Mouse (Mus musculus): ENCODE data around the gene Rpl23.

Rpl23 gene

DNA sequence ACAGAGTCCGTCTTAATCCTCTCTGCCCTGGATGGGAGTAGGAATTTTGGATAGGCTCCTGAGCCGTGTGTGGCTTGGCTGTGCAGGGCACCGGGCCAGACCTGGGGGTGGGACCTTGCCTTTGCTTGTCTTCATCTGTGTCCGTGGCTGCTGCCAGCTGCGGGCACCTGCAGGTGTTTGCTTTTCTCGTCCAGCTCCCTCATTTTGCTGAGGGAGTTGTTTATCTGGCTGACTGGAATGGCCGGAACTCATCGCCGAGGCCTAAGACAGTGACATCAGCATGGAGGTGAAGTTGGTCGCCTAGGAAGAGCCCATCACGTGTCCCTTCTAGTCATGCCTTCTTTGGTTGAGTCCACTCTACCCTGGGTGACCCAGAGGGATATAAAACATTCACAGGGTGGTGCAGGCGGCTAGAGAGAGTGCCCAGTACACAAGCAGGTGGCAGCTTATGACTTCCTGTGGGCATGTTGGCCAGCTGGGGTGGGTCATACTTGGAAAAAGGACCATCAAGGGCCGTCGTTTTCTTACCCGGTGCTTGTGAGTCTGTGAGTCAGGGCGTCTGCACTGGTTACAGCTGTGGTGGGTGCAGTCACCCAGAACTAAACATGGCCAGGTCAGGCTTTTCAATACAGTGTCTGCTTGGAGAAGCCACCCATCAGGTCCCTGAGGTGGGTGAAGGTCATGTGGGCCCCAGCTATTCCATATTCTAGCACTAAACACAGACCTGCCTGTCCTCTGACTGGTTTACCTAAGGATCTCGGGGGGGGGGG, 31.7 kb upstream of the Rpl23 start:
- no peak for DNase-seq (ENCODE audit: low spot score)

DNA sequence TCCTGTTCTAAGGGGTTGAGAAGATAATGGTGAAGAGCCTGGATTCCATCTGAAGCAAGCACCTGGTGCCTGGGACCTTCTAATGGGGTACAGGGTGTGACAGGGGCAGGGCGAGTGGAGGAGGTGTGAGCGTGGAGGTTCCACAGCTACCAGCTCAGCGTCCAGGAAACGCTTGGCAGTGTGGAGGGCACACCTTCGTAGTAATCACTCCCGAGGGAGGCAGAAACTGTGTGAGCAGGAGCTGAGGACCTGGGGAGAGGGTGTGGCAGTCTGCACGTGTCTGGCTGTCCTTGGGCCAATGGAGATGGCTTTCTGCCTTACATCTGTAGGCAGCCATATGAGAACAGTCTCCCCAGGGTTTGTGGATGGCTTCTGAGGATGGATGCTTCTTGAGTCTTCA, 30.8 kb upstream of the Rpl23 start:
- DNase-seq (ENCODE audit: low spot score) = no peak

DNA sequence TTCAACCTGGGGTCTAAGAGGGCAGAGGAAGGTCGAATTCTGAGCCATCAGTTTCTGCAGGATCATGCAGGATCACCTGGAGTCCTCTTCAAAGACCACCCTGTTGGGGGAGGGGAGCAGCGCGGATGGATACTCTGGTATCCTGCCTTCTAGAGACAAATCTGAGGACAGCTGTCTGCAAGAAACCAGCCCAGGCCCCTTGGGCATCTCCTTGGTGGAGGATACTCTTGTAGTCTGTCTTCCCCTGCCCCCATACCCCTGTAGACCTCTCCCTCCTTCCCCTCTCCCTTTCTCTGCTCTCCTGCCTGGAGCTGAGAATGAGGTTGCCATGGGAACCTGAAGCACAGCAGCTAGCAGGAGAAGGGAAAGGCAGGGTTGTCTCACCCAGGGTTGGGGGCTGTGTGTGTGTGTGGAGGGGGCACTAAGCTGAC, 30.3 kb upstream of the Rpl23 start:
- DNase-seq (ENCODE audit: low spot score) = no peak

DNA sequence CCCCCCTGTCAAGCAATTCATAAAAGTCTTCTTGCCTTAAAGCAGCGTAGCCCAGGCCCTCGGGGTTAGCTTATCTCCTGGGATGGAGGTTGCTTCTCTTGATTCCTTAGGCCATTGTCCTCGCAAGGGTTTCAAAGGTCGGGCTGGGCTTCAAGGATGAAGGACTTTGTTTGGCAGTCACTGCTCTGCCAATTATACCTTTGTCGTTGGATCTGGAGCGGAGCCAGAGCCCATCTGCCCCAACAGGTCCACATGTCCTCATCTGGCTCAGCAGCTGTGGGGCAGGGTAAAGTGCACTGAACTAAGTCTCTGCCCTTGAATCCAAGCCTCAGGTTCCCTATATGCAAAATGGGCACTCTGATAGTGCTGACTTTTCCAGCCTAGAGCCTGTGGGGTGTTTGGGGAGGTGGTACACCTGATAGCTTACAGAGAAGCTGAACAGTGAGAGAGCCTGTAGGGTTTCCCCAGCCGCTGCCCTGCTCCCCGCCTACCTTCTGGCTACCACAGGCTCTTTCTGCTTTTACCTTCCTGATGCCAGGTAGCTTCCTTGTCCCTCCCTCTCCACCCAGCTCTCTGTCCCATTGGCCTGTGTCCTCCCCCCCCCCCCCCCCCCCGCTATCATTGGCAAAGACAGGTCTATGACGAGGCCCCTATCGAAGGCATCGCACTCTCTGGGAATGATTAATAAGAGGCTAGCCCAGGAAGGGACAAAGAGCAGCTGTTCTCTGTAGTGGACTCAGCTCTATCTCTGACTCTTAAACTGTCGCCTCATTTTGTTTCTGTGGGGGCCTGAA, 29.5 kb upstream of the Rpl23 start:
- DNase-seq (ENCODE audit: low spot score) = no peak

DNA sequence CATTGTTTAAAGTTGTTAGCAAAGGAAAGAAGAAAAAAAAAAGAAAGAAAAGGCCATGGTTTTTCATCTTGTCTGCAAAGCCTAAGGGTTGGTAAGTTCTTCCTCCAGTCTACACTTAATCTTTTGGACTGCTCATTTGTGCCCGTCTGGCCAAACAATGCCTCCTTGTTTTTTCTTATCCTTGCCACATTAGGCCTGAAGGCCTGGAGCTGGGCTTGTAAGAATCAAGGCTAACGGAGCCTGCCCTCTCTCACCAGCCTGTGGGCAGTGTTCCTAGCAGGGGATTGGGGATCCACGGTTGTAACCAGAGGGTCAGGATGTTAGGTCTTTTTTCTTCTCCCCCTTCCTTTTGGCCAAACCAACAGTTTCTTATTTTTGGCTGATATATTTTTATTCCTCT, 28.7 kb upstream of the Rpl23 start:
- no peak for DNase-seq (ENCODE audit: low spot score)

DNA sequence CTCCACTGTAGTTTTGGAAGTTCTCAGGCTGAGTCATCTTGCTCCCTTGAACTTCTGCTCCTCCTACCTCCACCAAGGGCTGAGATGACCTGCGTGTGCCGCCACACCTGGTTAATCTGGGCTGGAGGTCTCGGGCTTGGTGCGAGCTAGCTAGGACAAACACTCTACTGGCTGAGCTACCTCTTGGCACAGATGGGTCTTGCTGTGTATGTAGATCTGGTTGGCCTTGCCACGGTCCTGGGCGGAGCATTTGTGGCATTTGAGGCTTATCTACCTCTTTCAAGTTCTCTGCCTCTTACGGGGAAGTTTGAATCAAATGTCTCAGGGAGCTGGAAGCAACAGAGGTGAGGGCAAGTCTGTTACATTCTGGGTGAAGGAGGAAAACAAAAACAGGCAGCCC, 28.1 kb upstream of the Rpl23 start:
- DNase-seq (ENCODE audit: low spot score) = no peak

DNA sequence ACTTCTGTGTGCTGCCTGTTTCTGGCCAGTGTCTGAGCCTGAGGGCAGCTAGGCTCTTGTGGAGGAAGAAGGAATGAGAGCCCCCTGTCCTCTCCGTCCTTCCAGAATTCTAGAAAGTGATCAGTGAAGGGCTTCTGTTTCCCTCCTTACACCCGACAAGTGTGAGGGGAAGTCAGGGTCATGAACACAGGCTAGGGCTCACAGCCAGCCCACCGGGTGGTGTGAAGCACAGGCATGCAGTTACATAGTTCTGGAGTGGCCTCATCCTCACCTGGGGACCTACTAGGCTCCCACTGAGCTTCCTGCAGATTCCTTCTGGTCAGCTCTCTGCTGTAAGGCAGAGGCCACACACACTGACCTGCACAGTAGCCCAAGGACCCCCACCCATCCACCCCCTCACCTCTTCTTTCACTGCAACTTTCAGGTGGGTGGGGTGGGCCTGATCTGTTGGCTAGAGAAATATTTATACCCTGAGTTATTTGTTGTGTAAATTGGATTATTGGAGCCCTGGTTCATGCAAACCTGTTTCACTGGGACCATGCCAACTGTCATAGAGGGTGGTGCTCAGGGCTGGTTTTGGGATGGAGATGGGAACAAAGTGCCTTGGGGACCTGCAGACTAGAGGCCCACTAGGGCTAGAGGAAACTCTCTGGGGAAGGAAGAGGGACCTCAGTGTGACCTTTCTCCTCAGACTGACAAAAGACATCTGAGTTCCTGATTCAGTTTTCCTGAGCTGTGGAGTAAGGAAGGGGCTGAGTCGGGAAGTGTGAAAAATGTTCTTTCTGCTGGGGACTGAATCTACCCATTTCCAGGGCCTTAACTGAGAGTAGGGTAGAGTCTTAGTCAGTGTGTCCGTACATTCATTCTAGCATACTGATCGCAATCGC, 27.2 kb upstream of the Rpl23 start:
- DNase-seq (ENCODE audit: low spot score) = no peak

DNA sequence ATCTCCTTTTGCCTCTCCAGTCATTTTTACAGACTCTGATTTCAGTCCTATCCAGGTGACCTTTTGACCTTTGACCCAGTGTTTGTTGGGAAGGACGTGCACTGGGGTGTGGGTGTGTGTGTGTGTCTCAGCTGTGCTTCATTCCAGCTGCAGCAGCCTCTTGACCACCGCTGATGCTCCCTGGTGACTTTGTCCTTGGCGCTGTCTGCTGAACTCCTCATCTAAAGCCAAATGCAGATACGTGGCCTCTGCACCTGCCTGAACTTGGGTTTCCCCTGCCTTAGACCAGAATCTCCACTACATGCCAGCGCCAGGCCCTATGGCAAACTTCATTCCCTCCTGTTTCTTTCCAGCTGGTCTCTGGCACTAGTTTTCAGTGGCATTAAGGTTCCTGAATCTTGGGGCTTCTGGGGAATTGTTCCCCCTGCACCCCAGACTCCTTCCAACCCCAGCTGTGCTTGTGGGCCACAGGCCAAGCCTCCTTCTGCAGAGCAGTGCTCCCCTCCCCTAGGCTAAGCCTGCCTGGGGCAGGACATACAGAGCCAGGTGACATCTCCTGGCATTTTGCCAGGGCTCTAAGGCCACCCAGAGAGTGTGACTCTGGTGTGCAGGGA, 26.5 kb upstream of the Rpl23 start:
- no peak for DNase-seq (ENCODE audit: low spot score)

DNA sequence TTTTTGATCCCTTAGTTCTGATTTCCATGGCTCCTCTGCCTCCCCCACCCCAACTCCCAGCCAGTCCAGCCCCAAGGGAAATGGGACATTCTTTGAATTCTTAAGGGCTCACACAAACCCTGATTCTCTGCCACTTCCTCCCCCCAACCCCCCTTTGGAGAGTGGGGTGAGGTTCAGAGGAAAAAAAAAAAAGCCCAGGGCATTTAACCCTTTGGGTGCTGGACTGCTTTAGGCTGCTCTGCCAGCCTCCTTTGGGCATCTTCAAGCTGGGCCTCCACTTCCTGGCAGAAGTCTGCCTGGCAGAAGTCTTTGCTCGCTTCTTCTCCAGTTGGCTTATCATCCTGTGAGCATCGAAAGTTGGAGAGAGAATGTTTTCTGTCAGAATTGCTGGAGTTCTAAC, 25.9 kb upstream of the Rpl23 start:
- DNase-seq (ENCODE audit: low spot score) = no peak

DNA sequence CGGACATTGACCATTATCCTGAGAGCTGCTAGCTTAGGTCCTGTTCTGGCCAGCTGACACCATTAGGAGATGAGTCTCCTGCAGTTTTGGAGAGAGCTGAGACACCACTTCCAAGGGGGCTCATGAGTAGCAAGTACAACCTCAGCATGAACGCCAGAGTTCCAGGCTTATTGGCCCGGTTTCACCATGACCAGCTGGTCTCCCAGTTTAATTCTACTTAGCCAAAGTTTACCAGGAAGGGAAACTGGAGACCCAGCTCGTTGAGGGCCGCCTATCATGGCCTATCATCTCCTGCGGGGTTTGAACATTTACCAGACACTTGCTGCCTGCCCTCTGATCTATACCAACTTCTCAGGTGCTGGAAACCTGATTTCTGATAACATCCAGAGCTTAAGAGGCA, 25.4 kb upstream of the Rpl23 start:
- no peak for DNase-seq (ENCODE audit: low spot score)

DNA sequence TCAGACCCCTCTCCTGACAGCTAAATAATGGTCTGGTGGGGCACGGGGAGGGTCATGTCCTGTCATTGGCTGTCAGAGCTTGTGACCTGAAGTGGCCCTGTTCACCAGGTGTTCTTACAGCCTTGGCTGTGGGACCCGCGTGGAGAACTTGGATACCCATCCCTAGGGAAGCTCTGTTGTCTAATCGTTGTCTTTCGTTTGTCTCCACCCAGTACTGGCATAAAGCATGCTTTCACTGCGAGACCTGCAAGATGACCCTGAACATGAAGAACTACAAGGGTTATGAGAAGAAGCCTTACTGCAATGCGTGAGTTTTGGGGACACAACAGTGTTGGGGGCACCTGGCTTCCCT, 24.4 kb upstream of the Rpl23 start:
- no peak for DNase-seq (ENCODE audit: low spot score)

DNA sequence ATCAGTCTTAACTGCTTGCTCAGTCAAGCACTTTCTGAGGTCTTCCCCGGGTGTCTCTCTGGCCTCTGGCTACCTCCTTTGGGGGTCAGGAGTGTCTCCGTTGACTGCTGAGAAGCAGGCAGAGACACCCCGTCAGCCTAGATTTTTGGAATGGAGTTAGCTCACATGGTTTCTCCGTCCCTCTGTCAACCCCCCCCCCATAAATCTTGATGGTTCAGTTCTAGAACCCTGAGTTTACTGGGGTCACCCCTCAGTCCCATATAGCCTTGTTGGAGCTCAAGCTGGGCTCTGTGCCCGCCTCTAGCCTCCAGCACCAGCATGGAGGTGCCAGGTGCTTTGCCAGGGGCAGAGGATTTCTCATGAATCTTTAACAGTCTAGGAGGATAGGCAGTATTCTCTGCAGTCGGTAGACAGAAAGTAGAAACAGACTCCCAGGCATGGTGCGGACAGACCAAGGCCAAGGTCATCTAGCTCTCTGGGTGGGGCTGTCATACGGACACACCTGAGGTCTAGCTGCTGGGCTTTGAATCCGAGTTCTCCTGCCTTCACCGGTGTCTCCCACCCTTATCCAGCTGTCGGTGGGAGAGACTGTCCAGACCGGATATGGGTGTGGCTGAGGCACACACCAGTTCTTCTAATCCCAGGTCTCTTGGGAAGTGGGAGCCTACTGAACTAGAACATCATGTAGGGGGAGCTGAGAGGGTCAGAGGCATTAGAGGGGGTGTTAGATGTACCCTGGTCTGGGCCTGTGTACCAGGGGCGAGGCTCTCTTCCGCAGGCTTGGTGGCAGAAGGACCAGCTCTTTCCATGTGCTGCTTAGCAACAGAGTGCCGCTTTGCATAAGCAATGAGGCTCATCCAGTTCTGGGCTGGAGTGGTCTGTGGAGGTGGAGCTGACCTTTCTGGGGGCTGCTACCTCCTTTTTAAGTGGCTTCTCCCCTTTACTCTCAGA, 23.7 kb upstream of the Rpl23 start:
- no peak for DNase-seq (ENCODE audit: low spot score)

DNA sequence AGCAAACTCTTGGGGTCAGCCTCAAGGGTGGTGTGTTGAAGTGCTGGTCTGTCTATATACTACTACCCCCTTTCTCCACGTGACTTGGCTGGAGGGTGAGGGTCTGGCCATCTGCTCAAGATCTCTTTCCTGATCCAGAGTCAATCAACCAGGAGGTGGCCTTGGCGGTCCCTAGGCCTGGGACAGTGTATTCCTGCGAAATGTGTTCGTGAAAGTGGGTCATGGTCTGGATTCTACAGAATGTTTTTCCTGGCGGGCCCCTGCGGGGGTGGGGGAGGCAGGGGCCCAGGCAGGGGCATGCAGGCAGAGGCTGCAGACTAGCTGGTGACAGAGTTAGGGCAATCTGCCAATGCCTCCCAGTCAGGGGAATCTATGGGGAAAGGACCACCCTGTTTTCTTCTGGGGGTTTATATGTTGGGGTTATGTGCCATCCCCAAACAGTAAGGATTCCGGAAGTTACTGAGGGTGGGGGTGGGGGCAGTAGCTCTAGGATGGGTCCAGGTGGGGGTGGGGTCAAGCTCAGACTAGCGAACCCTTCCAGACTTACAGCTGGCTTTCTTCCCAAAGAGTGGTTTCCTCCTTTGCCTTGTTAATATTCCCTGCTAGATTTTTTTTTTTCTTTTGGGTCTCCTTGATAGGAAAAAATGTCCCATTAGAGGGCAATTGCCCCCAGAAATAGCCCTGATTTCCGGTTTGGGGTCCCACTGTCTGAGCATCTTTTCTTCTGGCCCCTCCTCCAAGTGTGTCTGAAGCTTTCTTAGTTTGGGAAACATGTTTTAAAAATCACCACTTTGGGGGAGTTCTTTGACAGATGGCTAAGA, 22.8 kb upstream of the Rpl23 start:
- no peak for DNase-seq (ENCODE audit: low spot score)

DNA sequence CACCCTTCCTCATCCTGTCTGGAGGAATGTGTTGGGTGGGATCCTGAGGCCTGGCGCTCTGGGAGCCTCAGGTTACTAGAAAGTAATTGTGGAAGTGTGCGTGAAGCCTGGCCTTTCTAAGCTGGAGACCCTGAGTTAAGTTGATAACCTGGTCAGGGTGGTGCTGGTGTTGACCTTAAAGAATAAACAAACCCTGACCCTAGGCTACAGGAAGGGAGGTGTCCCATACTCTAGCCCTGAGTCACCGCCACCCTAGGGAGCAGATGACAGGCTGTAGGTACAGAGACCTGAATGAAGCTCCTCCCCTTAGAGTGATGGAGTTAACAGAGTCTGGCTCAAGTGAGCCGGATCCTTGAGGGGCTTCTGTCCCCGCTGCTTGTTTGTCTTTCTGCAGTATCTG, 21.6 kb upstream of the Rpl23 start:
- no peak for DNase-seq (ENCODE audit: low spot score)

DNA sequence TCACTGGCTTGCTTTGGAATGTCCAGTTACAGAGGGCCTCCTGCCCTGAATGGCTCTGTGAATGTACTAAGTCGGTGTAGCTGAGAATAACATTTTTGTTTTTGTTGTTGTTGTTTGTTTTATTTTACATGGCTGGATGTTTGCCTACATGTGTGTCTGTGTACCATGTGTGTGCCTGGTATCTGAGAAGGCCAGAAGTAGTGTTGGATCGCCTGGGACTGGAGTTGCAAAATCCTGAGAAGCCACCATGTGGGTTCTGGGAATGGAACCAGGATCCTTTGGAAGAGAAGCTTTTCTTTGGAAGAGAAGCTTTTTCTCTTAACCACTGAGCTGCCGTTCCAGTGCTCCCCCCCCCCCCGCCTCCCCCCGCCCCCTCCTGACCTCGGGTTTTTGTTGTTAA, 20.3 kb upstream of the Rpl23 start:
- no peak for DNase-seq (ENCODE audit: low spot score)

DNA sequence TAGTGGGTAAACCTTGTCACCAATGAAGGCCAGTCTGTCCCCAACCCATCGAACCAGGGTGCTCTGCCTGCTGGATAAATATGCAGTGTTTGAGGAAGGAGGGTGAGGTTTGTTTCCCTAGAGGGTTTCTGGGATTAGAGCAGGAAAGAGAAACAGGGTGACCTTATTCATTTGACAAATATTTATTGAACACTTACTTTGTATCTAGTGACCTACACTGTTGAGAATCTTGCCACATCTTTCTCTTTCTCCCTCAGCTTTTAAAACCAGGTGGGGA, 19.9 kb upstream of the Rpl23 start:
- DNase-seq (ENCODE audit: low spot score) = no peak

DNA sequence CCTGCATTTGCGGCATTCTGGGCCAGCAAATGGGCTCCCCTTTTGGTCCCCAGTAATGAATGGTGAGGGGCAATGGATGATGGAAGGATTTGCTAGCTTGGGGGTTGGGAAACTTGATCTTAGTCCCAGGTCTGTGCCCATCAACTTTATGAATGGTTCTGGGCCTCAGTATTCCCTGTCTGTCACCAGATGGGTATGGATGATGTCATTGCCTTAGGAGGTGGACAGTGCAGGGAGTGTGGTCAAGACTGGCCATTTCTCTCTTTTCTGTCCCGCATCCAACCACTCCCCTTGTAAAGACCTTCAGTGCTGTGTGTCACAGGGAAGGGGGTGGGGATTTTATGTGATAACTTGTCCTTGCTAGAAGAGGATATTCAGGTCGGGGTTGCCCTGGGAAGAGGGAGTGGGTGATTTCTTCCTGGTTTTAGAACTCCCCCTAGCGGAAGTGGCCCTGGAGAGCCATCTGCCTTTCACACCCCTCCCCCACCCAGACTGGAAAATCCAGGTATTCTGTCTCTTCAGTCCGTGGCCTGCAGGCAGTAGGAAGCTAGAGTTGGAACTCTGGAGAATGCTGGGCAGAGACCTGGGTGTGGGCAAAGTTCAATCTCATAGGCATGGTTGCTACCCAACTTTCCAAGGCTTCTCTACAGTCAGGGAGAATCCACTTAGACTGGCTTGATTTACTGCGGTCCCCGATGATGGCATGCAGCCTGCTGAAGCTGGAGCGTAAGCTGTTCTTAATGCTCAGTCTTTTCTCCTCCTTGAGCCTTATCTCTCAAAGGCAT, 19.4 kb upstream of the Rpl23 start:
- peak; percentile 64 for DNase-seq (ENCODE audit: low spot score)

DNA sequence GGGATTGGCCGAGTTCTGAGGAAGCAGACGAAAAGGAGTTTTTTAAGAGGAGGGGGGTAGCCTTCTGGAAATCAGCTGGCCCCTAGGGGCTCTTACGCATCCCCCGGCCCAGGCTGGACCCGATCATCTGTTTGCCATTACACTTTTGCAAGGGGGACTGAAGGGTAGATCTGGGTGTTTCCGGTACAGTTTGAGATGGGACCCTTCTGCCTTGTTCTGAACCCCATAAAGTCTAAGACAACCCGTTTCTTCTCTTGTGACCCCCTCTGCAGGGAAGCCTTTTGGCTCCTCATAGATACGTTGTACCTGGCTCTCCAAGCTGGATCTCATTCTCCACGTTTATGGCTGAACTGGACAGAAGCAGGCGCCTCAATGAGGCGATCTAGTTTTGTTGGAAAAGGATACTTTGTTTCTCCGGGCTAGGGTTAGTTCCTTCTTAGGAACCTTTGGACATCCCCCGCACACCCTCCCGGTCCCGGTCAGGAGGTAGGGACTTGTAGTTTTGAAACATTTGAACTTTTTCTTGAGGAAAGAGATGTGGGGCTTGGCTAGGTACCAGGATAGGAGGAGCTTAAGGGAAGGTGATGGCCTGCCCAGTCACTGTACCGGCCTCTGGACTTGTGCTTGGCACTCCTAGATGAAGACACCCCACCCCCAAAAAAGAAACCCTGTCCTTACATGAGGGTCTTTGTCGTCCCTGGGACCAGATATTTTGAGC, 18.6 kb upstream of the Rpl23 start:
- no peak for DNase-seq (ENCODE audit: low spot score)

Data from layer of hippocampus, adult 11-12 months (tissue).